Mouse (Mus musculus) CD8-positive naive resting alpha-beta T cell, adult 2 months (primary cell): Measurements from ENCODE around the gene Cc2d1b.
A peak's percentile ranks its signal among the peaks of the same experiment; 100 is the strongest.

Source experiments
- DNase-seq, 2 experiments: peaks; one replicate each; pipeline ENCODE4 v3.0.0; 2022; ENCODE audit warnings: low read depth in 2 of 2, low spot score in 2 of 2

The Cc2d1b gene

DNA sequence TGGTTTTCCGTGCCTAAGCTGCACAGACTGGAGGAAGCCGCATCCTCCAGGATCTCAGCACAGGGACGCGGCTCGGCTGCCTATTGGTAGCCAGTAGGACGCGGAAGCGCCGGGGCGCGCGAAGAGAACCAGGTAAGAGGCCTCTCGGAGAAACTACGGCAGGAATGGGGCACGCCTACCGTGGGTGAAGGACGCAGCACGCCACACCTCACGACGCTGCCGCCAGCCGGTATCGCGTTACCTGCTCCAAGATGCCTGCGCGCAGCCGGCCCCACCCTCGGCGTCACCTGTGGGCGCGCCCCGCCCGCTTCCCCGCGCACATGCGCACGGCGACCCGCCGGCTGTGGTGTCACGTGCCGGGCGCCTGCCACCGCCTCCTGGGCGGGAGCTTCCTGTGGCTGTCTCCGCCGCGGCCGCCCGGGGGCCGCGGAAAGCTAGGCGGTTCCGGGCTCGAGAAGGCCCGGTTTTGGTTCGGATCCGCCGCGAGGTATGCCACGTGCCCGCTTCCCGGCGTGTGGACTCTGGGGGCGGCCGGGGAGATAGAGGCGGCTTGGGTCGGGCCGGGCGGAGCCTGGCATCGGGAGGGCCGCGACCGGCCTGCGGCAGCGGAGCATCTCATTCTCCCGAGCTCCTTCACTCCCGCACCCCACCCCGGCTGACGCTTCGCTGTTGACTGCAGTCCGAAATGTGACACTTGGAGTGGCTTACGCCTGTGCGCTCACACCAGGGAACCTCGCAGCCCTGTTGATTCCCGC lies at the start of gene Cc2d1b:
Gene Cc2d1b, plus strand, starts transcription at position 354 of the 755 bp plus-strand sequence.
- peak; percentile 90 to 91 for DNase-seq

DNA sequence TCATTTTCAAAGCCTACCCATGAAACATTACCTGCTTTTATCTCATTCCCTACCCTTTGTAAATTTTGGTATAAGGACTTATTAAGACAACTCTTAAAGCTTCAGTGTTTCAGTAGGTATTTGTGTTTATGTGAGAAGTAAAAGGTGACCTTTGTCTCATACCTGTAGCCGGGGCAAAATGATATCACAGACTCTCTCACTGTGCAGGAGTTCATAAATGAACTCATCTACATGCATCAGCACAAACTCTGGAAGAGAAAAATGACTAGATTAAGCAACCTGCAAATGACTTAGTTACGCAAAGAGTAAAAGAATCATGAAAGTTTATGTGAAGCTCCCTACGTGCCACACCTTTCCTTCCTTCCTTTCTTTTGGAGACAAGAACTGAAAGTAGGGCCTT lies 47.1 kb upstream of the Cc2d1b start:
- no peak for DNase-seq

DNA sequence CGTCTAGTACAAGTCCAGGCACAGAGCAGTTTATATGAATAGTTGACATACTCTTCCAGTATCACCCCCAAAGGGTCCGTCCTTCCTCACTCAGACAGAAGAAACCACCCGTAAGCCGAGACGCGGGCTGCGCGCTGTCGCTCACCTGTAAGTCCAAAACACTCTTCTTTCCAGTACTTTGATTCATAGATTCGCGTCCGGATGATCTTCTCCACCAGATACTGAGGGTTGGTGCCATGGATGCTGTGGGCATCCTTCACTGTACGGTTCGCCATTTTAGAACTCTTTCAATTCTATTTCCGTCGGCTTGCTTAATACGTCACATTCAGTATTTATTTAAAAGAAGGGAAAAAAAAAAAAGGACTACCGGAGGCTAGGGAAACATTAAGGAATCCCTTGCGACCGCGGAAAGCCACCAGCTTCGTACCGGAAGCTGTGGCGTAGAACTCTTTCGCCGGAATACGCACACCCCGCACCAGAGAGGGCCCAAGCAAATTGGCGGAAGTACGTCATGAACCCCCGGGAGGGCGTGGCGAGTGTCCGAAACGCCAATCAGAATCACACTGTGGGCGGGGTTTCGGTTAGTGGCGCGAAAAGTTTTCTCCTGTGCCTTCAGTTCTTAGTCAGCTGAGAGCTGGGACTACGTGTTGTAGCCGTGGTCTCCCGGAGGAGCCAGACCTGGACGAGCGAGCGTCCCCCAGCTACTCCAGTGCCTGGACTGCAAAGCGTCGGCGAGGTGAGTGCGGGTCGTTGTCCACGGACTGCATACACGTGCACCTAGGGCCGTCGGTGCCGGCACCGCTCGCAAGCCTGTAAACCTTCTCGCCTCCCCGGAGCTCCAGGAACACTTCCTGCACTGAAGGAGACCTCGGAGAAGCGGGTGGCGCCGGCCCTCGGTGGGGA lies 40.6 kb upstream of the Cc2d1b start, which contains the start of the genes Prpf38a and Orc1:
Gene Prpf38a, minus strand, starts transcription at position 497 of the 903 bp plus-strand sequence.
Gene Orc1, plus strand, starts transcription at position 584 of the 903 bp plus-strand sequence.
- peak; percentile 96 to 99 for DNase-seq

DNA sequence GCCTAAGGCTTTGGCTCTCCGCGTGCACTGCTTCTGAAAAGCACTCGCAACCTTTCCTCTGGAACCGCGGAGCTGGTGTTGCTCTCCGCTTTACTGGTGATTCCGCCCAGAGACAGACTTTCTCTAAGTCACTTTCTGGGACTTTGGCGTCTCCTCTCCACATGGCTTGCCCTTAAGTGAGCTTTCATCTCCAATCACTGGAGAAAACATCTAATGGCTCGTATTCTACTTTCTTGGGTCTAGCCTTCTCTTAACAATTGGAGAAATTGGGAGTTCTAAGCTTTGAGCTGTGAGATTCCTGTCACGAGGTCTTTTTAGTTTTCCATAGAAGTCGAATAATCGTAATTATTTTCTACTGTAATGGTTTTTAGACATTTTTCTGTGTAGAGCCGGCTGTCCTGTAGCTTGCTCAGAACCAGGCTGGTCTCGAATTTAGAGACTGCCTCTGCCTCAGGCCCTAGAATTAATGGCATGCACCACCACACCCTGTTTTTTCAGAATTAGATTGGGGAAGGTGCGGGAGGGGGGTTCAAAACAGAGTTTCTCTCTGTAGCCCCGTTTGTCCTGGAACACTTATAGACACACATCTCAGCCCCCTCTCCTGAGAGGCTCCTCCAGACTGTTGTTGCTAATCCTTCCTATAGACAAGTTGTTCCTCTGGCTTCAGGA lies 39.9 kb upstream of the Cc2d1b start:
- DNase-seq, result no peak

DNA sequence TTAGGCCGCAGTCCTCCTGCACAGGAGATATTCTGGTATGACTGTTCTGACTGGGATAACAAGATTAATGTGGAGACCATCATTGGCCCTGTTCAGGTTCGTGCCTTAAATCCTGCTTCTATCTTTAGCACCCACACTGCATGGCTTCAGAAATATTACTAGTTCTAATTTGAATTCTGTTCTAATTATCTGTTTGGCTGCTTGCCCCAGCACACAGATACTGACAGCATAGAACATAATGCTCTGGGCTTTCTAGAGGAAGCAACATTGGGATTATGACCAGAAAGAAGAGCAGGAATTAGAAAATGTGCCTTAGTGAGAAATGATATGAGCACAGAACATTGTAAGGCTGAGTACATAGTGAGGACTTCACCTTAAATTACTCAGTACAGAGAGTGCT lies 26.4 kb upstream of the Cc2d1b start:
- DNase-seq, result no peak

DNA sequence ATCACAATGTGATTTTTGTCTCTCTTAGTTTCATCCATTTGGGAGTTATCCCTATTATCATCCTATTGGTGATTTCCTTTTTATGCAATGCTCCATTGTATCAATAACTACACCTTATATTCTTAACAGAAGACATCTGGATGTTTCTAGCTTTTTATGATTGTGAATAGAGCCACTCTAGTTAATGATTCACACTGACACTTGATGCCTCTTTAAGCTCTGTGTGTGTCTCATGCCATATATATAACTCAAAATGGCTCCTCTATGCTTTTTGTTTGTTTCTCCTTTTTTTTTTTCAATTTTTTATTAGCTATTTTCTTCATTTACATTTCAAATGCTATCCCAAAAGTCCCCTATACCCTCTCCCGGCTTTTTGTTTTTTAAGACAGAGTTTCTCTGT lies 24.0 kb upstream of the Cc2d1b start:
- DNase-seq, result no peak

DNA sequence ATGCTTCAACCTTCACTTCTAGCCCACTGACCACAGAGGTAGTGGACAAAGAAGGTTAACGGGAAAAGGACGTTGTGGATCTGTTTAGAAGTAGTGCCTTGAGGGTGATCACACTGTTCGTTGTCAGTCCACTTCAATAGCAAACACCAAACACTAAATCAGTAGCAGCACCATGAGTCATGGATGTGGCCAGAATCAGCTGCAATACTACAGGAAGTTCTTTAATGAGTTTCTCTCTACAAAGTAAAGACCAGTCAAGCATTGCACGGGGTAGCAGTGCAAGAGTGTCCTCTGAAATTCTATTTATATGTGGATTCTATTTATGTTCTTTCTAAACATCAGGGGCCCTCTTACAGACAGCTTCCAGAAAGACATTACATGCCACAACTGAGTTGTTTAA lies 21.4 kb upstream of the Cc2d1b start:
- no peak for DNase-seq

DNA sequence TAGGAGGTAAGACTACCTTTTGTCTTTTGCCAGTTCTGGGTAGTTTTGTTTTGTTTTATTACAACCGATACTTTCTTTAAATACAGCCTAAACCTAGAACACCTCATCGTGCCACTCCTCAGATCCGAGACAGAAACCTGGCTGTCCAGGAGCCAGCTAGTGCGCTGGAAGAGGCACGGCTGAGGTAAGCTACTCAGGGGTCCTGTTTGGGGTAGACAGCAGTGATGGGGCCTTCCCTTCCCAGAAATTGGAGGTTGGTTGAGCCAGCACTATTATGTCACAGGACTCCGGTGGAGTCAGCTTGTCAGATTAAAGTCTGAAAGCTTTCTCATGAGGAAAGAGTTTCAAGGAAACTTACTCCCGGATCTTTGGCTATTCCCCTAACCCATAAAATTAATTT lies 17.9 kb upstream of the Cc2d1b start:
- no peak for DNase-seq

DNA sequence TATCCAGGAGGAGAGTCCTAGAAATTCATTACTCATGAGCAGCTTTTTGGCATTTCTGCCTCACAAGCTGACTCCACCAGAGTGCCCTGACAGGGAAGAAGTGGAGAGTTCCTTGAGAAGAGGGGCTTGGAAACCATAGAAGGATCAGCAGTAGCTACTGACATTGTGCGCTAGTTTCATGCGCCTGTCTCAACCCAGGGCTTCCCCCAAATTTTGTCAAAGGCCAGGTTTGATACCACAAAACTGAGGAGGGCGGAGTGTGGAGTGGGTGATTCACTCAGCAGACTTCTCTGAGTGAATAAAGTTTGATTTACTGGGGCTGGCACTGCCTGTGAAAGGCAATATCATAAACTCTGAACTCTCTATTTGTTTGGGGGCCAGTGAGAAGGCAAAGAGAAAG lies 11.1 kb upstream of the Cc2d1b start:
- DNase-seq, result no peak

DNA sequence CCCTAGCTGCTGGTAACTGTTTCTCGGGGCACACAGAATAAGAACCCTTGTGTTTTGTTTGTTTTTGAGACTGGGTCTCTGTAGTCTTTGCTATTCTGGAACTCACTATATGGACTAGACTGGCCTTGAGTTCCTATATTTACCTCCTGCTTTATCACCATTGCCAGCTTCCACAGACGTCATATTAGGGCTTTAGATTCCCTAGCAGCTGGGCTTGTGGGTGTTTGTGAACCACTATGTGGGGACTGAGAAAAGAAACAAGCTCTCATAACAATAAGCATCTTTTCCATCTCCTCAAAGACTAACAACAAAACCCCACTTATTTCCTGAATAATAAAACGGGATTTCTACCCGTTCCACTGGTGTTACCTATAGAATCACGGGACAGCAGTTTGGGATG lies 8.8 kb upstream of the Cc2d1b start:
- DNase-seq, result no peak

DNA sequence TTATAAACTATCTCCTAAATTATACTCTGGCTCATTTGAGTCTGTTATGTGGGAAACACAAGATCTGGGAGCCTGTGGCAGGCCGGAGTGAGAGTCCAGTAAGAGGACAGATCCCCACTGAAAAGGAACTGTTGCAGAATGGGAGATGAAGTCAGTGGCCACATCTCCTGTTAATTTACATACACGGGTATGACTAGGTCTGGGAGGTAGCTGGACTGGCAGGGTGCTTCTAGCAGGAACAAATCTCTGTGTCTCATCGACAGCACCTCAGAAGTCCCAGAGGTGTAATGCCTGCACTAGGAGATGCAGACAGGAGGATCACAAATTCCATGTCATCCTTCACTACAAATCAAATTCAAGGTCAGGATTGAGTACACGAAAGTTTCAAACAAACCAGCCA lies 1.2 kb upstream of the Cc2d1b start:
- no peak for DNase-seq

DNA sequence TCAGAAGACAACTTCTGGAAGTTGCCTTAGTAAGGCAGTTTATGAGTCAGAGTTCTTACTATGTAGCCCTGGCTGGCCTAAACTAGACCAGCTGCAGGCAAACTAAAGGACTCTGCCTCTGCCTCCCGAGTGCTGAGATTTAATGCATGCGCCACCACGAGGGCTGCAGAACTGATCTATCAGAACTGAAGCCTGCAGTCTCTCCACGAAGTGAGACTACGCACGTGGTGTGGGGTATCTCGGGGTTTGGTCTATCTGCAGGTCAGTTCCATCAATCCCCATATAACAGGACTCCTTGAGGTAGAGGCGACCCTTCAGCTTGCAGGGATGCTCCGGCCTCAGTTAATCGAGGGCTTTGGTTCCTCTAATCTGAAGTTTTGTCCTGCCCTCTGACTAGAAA lies 575 bp upstream of the Cc2d1b start:
- DNase-seq, result no peak

DNA sequence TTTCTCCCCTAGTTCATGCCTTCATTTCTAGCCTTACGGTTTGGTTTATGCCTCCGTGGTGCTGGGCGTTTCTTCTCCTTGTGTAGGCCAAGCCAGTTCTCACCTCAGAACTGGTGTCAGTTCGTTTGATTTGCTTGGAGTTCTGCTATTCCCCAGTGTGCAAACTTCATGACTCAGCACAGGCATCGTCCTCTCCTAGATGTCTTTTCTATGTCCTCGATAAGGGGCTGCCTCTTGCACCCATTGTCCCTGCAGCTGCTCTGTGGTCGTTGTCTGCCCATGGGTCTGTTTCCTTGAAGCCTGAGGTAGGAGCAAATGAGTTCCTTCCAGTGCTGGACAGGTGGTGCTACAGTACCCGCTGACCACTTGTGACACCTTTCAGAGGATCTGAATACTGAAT lies 796 bp downstream of the Cc2d1b start:
- DNase-seq, result no peak

DNA sequence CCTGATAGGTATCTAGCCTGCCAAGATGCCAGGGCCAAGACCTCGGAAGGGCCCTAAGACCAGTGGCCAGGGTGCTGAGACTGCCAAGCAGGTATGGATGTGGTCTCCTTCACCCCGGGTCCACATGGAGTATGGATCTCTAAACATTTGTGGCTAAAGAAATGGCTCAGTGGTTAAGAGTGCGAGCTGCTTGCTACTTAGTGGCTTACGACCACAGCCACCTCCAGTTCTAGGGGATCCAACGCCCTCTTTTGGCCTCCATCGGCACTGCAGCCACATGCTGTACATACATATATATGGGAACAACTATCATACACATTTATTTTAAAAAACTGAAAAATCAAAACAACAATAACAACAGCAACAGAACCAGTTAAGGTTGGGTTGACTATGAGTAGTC lies 1.8 kb downstream of the Cc2d1b start:
- DNase-seq, result peak in 1 of 2 experiments; percentile 29

DNA sequence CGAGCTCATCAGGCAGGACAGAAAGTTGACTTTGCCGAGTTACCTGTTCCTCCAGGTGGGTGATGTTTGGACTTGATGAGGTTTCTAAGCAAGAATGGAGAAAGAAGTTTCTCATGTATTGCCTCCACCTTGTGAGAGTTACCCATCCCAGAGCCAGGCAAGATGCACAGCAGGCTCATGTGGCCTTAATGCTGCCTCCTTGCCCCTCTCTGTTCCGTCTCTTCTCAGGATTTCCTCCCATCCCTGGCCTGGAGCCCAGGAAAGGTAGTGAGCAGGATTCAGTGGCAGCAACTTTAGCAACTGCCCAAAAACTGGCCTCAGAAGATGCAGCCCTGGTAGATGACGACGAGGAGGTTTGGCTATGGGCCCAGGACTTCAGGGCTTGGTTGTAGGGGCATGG lies 7.3 kb downstream of the Cc2d1b start:
- DNase-seq, result no peak

DNA sequence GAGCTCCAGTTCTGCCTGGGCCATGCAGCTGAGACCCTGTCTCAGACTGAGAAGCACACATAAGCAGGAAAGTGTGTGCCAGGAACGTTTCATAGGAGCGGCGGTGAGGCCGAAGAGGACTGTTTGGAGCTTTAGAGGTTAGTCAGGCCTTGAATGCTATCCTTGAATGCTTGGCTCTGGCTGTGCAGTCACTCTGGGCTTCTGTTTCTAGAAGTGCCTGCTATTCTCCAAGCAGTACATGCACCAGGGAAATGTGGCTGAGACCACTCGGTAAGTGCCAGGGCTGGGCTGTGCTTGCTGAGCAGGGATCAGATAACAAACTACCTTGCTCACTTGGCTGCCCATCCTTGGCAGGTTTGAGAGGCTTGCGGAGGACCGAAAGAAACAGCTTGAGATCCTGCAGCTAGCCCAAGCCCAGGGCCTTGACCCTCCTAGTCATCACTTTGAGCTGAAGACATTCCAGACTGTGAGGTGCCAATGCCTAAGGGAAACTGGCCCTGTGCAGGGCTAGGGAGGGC lies 9.7 kb downstream of the Cc2d1b start:
- DNase-seq, result no peak

DNA sequence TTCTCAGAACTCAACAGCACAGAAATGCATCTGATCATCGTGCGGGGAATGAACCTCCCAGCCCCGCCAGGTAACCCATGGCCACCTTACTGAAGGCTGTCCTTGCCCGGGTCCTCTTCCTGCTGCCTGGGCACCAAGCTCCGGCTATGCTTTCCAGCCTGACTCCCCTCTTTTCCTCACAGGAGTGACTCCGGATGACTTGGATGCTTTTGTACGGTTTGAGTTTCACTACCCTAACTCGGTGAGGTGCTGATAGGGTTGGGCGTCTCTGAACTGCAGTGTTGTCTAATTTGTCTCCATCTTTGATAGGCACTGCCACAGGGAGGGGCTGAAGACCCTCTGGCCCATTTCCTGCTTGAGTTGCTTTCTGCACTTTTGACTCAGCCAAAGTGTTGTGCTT lies 10.4 kb downstream of the Cc2d1b start:
- no peak for DNase-seq

DNA sequence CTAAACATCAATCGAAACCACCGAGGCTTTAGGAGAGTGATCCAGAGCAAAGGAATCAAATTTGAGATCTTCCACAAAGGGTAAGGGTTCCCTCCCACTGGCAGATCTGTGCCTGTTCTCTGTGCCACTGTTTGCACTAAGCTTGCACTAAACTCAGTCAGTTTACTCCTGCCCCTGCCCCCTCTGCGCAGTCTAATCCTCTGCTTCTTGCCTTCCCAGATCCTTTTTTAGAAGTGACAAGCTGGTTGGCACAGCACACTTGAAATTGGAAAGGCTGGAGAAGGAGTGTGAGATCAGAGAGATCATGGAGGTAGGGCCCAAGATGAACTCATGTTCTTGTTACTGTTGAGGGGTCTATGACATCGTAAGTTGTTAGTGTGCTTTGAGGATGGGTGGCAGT lies 11.9 kb downstream of the Cc2d1b start:
- DNase-seq, result no peak

DNA sequence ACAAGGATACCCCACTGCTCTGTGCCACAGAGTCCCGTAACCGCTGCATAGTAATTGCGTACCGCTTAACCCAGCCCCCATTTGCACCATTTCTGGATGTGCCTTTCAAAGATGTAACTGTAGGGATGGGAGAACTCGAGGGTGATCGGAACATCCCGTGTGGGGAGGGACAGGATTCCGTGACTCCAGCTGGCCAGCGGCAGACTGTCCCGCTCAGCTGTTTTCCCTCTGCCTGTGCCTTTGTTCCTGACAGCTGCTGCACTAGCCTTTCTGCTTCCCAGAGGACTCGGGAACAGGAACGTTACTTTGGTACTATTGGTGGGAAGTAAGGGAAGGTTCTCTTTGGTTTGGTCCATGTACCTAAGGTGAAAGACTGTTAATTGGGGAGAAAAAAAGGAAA lies 14.0 kb downstream of the Cc2d1b start:
- DNase-seq, result no peak

DNA sequence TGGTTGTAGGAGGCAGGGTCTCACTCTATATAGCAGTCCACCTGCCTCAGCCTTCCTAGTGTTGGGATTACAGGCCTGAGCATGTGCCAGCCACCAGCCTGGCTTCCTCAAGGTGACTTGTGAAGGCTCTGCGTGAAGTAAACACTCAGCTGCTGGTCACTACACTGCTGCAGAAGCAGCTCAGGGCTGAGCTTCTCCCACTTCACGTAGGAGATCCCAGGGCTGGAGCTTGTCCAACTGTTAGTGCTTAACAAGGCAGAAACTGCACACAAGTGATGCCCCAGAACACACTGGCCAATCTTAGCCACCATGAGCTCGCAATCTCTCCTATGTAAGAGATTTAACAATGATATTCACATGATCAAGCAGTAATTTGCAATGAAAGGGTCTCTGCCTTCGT lies 15.0 kb downstream of the Cc2d1b start:
- DNase-seq, result no peak

DNA sequence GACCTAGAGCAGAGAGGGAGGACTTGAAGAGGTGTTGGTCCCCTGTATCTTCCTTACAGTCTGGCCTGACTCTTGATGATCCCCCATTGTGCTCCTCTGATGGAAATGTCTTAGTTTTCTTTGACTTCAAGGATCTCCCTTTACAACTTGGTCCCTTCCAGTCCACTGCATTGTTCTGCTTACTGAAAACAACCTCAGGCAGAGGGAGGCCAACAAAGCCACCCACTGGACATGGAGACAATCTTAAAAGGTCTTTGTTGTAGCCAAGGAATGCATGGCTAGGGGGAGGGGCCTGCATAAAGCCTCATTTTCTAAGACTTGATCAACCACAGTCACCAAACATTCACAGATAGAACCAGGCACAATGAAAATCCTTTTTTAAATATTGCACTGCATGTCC lies 15.4 kb downstream of the Cc2d1b start:
- DNase-seq, result no peak

DNA sequence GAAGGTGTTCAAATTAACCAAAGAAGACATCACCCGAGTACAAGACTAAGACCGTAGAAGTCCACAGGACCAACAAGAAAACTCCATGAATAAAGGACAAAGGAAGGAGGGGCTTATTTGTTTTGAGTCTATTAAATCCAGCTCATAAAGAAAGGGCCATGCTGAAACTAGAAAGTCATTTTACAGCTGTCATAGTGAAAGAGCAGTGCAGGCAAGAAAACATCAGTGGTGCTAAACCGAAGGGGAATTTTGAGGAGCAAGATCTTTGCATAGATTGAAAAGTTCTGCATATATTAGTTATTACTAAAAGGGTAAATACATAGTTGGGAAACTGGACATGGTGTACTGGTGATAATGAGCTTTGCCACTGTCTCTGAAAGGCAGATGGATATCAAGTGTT lies 18.0 kb downstream of the Cc2d1b start:
- no peak for DNase-seq
